Mouse (Mus musculus) hindbrain, embryonic 12.5 days (tissue): ENCODE data around the gene Slc10a1. TPM values are rescaled to one million over a fixed set of nuclear protein-coding genes. Genes with fewer than 3 reads are reported as not detected.

ENCODE experiments used
- ATAC-seq: fragments of 200-750 bp; cut with Nextera tagmentation; 2 replicates; pipeline ENCODE4 v1.8.0; 2017; ENCODE audit warnings: moderate TSS enrichment; ENCODE audit not compliant: low FRiP score
- H3K27ac ChIP-seq: fragments of 300-500 bp; sonication (generic); 2 replicates; pipeline ENCODE4 v1.5.1; 2016; ENCODE audit warnings: mild to moderate bottlenecking
- H3K27me3 ChIP-seq: fragments of 300-500 bp; sonication (generic); 2 replicates; pipeline ENCODE4 v1.6.1; 2016; ENCODE audit warnings: mild to moderate bottlenecking
- H3K36me3 ChIP-seq: fragments of 300-500 bp; sonication (generic); 2 replicates; pipeline ENCODE4 v1.6.1; 2016; ENCODE audit warnings: mild to moderate bottlenecking
- H3K4me1 ChIP-seq: fragments of 300-500 bp; sonication (generic); 2 replicates; pipeline ENCODE4 v1.6.1; 2016
- H3K4me2 ChIP-seq: fragments of 300-500 bp; sonication (generic); replicated peaks from 2 replicates; pipeline ENCODE4 v1.6.1; 2016; ENCODE audit warnings: mild to moderate bottlenecking
- H3K4me3 ChIP-seq: fragments of 300-500 bp; sonication (generic); 2 replicates; pipeline ENCODE4 v1.5.1; 2016; ENCODE audit warnings: mild to moderate bottlenecking
- H3K9ac ChIP-seq: fragments of 300-500 bp; sonication (generic); 2 replicates; pipeline ENCODE4 v1.6.1; 2016; ENCODE audit warnings: mild to moderate bottlenecking, moderate library complexity
- H3K9me3 ChIP-seq: fragments of 300-500 bp; sonication (generic); replicated peaks from 2 replicates; pipeline ENCODE4 v1.6.1; 2016; ENCODE audit warnings: mild to moderate bottlenecking
- WGBS: fragments of 180-500 bp; shearing (Covaris S2); methylation state at CpG from one replicate; pipeline ENCODE4 v1.1.7; 2016; 5-methylcytosine and 5-hydroxymethylcytosine counted together
- polyA plus RNA-seq: library from polyadenylated mRNA; unstranded; fragments of >200 nt; fragmentation: Nextera tagmentation; extraction: Ambion mirVana; gene quantifications from 2 replicates; pipeline ENCODE4 v1.2.1, GENCODE M21; 2016

Slc10a1 gene
- polyA plus RNA-seq, 1 experiment from 2014 or later = 0.45 TPM

- Histone ChIP-seq H3K9ac (no peak overlapping the region), H3K9me3 (no peaks in the 10 kb centered on the region), H3K4me3 (no peak overlapping the region), H3K27me3 (no peaks in the 10 kb centered on the region), H3K27ac (no peak overlapping the region), H3K36me3 (no peaks in the 10 kb centered on the region), H3K4me1 (no peaks in the 10 kb centered on the region), H3K4me2 (no peak overlapping the region)
- no peak for ATAC-seq
- 65% methylated on average over 5 of the region's 5 CpGs for WGBS
Observed at GRCm38 (mm10) chr12:80938642-80939041, 29.9 kb downstream of the Slc10a1 start.

DNA sequence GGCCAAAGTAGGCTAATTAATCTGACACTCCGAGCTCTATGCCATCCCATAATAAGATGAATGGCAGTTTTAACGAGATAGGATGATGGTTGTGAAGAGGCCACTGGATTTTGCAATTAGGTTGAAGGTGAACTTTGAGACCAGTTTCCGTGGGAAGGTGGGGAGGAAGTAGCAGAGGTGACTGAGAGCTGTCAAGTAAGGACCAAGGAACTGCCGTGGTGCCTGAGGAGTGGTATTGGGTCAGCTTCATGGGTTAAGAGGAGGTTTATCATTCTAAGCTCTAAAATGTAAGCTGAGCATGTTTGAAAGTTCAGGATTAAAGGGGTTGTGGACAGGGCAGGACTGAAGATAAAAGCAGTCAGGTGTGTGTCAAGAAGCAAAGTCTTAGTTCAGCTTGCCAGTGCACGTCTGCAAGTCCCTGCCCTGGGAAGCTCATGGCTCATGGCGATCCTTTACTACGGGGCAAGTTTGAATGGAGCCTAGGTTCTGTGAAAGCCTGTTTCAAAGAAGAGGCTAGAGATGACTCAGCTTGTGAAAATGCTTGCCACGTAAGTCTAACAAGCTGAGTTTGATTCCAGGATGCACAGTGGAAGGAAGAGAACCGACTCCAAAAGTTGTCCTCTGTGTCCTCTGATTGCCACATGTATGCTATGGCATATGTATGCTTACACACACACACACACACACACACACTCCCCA, 31.0 kb downstream of the Slc10a1 start:
- no peak for ATAC-seq
- no peak overlapping the region for H3K27ac ChIP-seq
- 82% methylated on average over 9 of the region's 9 CpGs for WGBS

GRCm38 (mm10) chr12:80936751-80937150, 31.8 kb downstream of the Slc10a1 start:
- WGBS = 72% methylated on average over 2 of the region's 2 CpGs
- no peaks in the 10 kb centered on the region for H3K4me1 ChIP-seq

More for the DNA sequence above, 31.0 kb downstream of the Slc10a1 start:
- Histone ChIP-seq H3K27me3 (no peaks in the 10 kb centered on the region), H3K4me2 (no peak overlapping the region), H3K9ac (no peak overlapping the region), H3K4me1 (no peaks in the 10 kb centered on the region), H3K36me3 (no peaks in the 10 kb centered on the region), H3K9me3 (no peaks in the 10 kb centered on the region), H3K4me3 (no peak overlapping the region)

GRCm38 (mm10) chr12:80932865-80933264, 35.6 kb downstream of the Slc10a1 start:
- Histone ChIP-seq H3K9ac (no peak overlapping the region), H3K4me3 (no peak overlapping the region), H3K27ac (no peak overlapping the region), H3K27me3 (no peaks in the 10 kb centered on the region), H3K36me3 (no peaks in the 10 kb centered on the region), H3K4me1 (no peaks in the 10 kb centered on the region), H3K4me2 (no peak overlapping the region), H3K9me3 (no peaks in the 10 kb centered on the region)
- no peak for ATAC-seq
- WGBS = 100% methylated on average over 1 of the region's 1 CpGs

More at GRCm38 (mm10) chr12:80936751-80937150, 31.8 kb downstream of the Slc10a1 start:
- Histone ChIP-seq H3K27ac (no peak overlapping the region), H3K4me2 (no peak overlapping the region), H3K27me3 (no peaks in the 10 kb centered on the region), H3K9me3 (no peaks in the 10 kb centered on the region), H3K4me3 (no peak overlapping the region), H3K9ac (no peak overlapping the region), H3K36me3 (no peaks in the 10 kb centered on the region)
- no peak for ATAC-seq

DNA sequence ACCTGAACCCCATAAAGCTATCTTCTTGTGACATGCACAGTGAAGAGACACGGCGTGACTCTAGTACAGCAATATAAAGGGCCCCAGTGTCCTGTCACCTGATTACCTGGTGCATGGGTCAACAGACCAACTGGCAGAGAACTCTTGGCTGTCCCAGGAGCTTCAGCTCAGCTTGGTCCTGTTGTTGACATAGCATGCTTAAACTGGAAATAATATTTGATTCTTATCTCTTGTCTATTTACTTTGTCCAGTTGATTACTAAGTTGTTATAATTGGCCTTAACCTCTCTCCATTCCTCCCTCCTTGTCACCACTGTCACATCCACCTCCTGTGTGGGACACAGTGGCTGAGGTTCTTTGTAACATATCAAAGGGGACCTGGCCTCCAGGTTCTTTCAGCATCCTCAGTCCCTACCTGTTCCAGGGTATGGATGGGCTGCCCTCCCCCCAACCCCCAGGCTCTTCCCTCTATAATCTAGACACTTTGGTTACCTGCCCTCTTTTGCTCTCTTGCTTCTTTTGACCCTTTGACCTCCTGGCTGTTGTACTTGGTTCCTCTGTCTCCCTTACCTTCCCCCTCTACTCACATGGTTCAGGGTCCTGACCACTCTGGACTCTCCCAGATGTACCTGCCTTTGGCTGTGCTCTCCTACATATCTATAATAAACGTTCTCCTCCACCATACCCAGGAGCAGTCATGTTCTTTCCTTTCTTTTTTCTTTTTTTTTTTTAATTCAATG, 36.9 kb downstream of the Slc10a1 start:
- no peak for ATAC-seq
- Histone ChIP-seq H3K27ac (no peak overlapping the region), H3K9me3 (no peaks in the 10 kb centered on the region), H3K27me3 (no peaks in the 10 kb centered on the region), H3K4me2 (no peak overlapping the region), H3K4me3 (no peak overlapping the region), H3K9ac (no peak overlapping the region), H3K4me1 (no peaks in the 10 kb centered on the region), H3K36me3 (no peaks in the 10 kb centered on the region)
- WGBS = 88% methylated on average over 3 of the region's 3 CpGs

DNA sequence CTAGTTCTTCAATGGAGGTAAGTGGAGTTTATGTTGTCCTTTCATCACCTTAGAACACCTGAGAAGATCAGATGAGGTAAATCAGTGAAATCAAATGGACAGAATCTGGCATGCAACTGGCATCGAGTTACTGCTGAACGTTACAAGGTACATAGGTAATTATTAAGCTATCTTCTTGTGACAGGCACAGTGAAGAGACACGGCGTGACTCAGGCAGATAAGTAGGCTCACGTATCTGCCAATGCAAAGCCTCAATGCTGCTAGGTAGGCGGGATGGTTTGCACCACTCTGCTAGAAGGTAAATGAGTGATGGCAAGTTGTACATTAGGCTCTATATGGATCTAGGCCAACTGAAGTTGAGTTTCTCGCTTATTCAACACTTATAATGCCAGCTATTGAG, 38.4 kb downstream of the Slc10a1 start:
- no peaks in the 10 kb centered on the region for H3K27me3 ChIP-seq
- H3K4me2 ChIP-seq = no peak overlapping the region
- ATAC-seq = no peak
- no peak overlapping the region for H3K27ac ChIP-seq
- no peak overlapping the region for H3K4me3 ChIP-seq
- H3K9me3 ChIP-seq = no peaks in the 10 kb centered on the region
- H3K36me3 ChIP-seq = no peaks in the 10 kb centered on the region
- H3K9ac ChIP-seq = no peak overlapping the region
- no peaks in the 10 kb centered on the region for H3K4me1 ChIP-seq
- WGBS = 87% methylated on average over 7 of the region's 7 CpGs

GRCm38 (mm10) chr12:80928881-80929280, 39.6 kb downstream of the Slc10a1 start:
- H3K4me2 ChIP-seq = no peak overlapping the region
- H3K27me3 ChIP-seq = no peaks in the 10 kb centered on the region
- H3K27ac ChIP-seq = no peak overlapping the region
- ATAC-seq = no peak
- no peaks in the 10 kb centered on the region for H3K9me3 ChIP-seq
- no peaks in the 10 kb centered on the region for H3K4me1 ChIP-seq
- H3K36me3 ChIP-seq = no peaks in the 10 kb centered on the region
- no peak overlapping the region for H3K9ac ChIP-seq
- no peak overlapping the region for H3K4me3 ChIP-seq
- 74% methylated on average over 3 of the region's 3 CpGs for WGBS

DNA sequence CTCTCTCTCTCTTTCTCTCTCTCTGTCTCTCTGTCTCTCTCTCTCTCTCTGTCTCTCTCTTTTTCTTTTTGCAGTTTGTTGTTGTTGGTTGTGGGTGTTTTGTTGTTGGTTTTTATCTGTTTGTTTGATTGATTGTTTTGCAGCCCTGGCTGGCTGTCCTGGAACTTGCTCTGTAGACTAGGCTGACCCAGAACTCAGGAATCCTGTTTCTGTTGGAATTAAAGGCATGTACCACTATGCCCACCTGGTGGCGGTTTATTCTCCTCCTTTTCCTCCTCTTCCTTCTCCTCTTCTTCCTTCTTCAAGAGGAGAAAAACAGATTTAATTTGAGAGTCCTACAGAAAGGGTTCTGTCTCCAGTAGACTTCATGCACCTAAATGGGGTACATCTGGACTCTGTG, 41.0 kb downstream of the Slc10a1 start:
- Histone ChIP-seq H3K27ac (no peak overlapping the region), H3K9ac (no peak overlapping the region), H3K36me3 (no peaks in the 10 kb centered on the region), H3K4me1 (peaks cover 4% of the 10 kb centered on the region; the same call in 1 of the 2 replicates), H3K4me2 (no peak overlapping the region), H3K27me3 (0 out of 2 replicates have a peak, but pooled peaks cover 4% of the 10 kb centered on the region), H3K4me3 (no peak overlapping the region), H3K9me3 (no peaks in the 10 kb centered on the region)
- WGBS = 82% methylated on average over 1 of the region's 1 CpGs
- no peak for ATAC-seq

- H3K9ac ChIP-seq = no peak overlapping the region
- H3K36me3 ChIP-seq = no peaks in the 10 kb centered on the region
- ATAC-seq = no peak
- H3K27me3 ChIP-seq = 0 out of 2 replicates have a peak, but pooled peaks cover 4% of the 10 kb centered on the region
- peaks cover 4% of the 10 kb centered on the region; the same call in 1 of the 2 replicates for H3K4me1 ChIP-seq
- H3K27ac ChIP-seq = no peak overlapping the region
- no peak overlapping the region for H3K4me2 ChIP-seq
- 82% methylated on average over 4 of the region's 4 CpGs for WGBS
- H3K9me3 ChIP-seq = no peaks in the 10 kb centered on the region
- H3K4me3 ChIP-seq = no peak overlapping the region
Observed at GRCm38 (mm10) chr12:80926550-80926949, 42.0 kb downstream of the Slc10a1 start.

GRCm38 (mm10) chr12:80925919-80926318, 42.6 kb downstream of the Slc10a1 start:
- Histone ChIP-seq H3K4me2 (no peak overlapping the region), H3K27me3 (0 out of 2 replicates have a peak, but pooled peaks cover 4% of the 10 kb centered on the region), H3K36me3 (no peaks in the 10 kb centered on the region), H3K9ac (no peak overlapping the region), H3K9me3 (no peaks in the 10 kb centered on the region), H3K4me1 (peaks cover 4% of the 10 kb centered on the region; the same call in 1 of the 2 replicates), H3K4me3 (no peak overlapping the region), H3K27ac (no peak overlapping the region)
- no peak for ATAC-seq
- WGBS = 48% methylated on average over 7 of the region's 7 CpGs

DNA sequence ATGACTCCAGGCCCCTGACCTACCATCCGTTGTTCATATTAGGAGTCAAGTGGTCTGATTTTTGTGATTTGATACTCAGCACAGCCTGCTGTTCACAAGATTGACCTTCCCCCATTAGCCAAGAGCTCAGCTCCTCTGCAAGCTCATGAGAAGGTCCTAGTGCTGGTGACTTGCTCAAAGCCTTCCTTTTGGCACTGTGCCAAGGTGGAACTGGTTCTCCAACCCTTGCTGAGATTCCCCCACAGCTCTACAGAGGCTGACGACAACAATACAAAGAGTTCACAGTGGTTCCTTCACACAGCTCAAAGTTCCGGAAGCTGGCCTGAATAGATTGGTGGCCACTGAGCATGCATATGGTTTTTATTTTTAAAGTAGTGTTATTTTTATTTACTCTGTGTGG, 44.3 kb downstream of the Slc10a1 start:
- Histone ChIP-seq H3K27me3 (0 out of 2 replicates have a peak, but pooled peaks cover 4% of the 10 kb centered on the region), H3K9me3 (no peaks in the 10 kb centered on the region), H3K4me3 (no peak overlapping the region), H3K36me3 (no peaks in the 10 kb centered on the region), H3K4me1 (peaks cover 4% of the 10 kb centered on the region; the same call in 1 of the 2 replicates), H3K4me2 (no peak overlapping the region), H3K9ac (no peak overlapping the region), H3K27ac (no peak overlapping the region)
- WGBS = 73% methylated on average over 3 of the region's 3 CpGs
- no peak for ATAC-seq

- ATAC-seq = no peak
- H3K27ac ChIP-seq = no peak overlapping the region
- H3K9me3 ChIP-seq = no peaks in the 10 kb centered on the region
- H3K4me2 ChIP-seq = no peak overlapping the region
- peaks cover 4% of the 10 kb centered on the region; the same call in 1 of the 2 replicates for H3K4me1 ChIP-seq
- no peak overlapping the region for H3K9ac ChIP-seq
- H3K36me3 ChIP-seq = no peaks in the 10 kb centered on the region
- WGBS = 60% methylated on average over 5 of the region's 5 CpGs
- 0 out of 2 replicates have a peak, but pooled peaks cover 4% of the 10 kb centered on the region for H3K27me3 ChIP-seq
- H3K4me3 ChIP-seq = no peak overlapping the region
Observed at GRCm38 (mm10) chr12:80923602-80924001, 44.9 kb downstream of the Slc10a1 start.
